Mouse (Mus musculus) ES-E14 (cell line): ENCODE measurements around the gene Lyve1.

Experiments used
- CHD2 ChIP-seq: IDR thresholded peaks from 2 replicates; pipeline ENCODE4 v1.6.1; 2014; ENCODE audit warnings: mild to moderate bottlenecking, low read depth, low read length, inconsistent platforms
- ZC3H11A ChIP-seq: IDR thresholded peaks from 2 replicates; pipeline ENCODE4 v1.6.1; 2012; ENCODE audit warnings: low read depth, mild to moderate bottlenecking, inconsistent platforms, low read length, borderline replicate concordance

DNA sequence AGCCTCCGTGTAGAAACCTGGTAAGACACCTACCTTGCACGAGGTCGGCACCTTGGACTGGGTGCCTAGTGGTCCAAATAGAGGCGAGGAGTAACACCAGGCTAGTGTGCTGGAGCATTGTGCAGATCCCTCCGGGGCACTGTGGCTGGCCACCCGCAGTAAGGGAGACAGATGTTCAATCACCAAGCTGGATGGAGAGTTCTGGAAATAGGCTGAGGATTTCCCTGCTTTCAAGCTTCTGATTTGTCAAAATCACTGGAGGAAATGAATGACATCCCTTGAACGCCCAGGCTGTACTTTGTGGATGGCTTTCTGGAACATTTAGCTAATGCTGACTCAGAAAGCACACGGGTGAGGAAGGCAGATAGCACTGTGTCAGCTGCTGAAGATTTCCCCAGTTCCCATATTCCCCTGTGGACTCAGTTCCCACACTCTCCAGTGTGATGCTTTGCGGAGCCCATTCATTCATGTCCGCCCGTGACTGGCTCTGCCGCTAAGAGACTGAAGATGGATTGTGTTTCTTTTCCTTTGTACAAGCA, at the start of gene Lyve1:
- TF ChIP-seq ZC3H11A (no peak), CHD2 (no peak)
